Mouse (Mus musculus) hindbrain, postnatal 0 days (tissue): ENCODE data around the gene 1810009A15Rik. TPM values are rescaled to one million over a fixed set of nuclear protein-coding genes. Genes with fewer than 3 reads are reported as not detected.
A peak's percentile ranks its signal among the peaks of the same experiment; 100 is the strongest.
"Not testable (repeated sequence)": the region's sequence is repeated elsewhere in the genome, so short reads cannot be mapped to it uniquely, and the experiment has no call there.

Experiments
- ATAC-seq: fragments of 200-750 bp; cut with Nextera tagmentation; 2 replicates; pipeline ENCODE4 v1.8.0; 2017; ENCODE audit warnings: mild to moderate bottlenecking, moderate TSS enrichment, moderate library complexity
- DNase-seq: peaks from one replicate; pipeline ENCODE4 v3.0.0-alpha.2; 2015; ENCODE audit warnings: low spot score
- H3K27ac ChIP-seq: fragments of 300-500 bp; sonication (generic); 2 replicates; pipeline ENCODE4 v1.5.1; 2014; ENCODE audit warnings: mild to moderate bottlenecking
- H3K27me3 ChIP-seq: fragments of 300-500 bp; sonication (generic); 2 replicates; pipeline ENCODE4 v1.6.1; 2014; ENCODE audit warnings: low read length, mixed read lengths; ENCODE audit not compliant: insufficient read depth
- H3K36me3 ChIP-seq: fragments of 300-500 bp; sonication (generic); 2 replicates; pipeline ENCODE4 v1.6.1; 2014; ENCODE audit warnings: low read length, mixed read lengths; ENCODE audit not compliant: insufficient read depth
- H3K4me1 ChIP-seq: fragments of 300-500 bp; sonication (generic); 2 replicates; pipeline ENCODE4 v1.6.1; 2014; ENCODE audit warnings: antibody characterized with exemption, low read length, mixed read lengths; ENCODE audit not compliant: insufficient read depth
- H3K4me2 ChIP-seq: fragments of 300-500 bp; sonication (generic); 2 replicates; pipeline ENCODE4 v1.6.1; 2014; ENCODE audit warnings: low read depth, mild to moderate bottlenecking, low read length, moderate library complexity, mixed read lengths
- H3K4me3 ChIP-seq: fragments of 300-500 bp; sonication (generic); 2 replicates; pipeline ENCODE4 v1.5.1; 2014; ENCODE audit warnings: low read length
- H3K9ac ChIP-seq: fragments of 300-500 bp; sonication (generic); replicated peaks from 2 replicates; pipeline ENCODE4 v1.6.1; 2014; ENCODE audit warnings: mild to moderate bottlenecking, low read length, moderate library complexity, mixed read lengths
- H3K9me3 ChIP-seq: fragments of 300-500 bp; sonication (generic); 2 replicates; pipeline ENCODE4 v1.6.1; 2016; ENCODE audit warnings: low read length, mixed read lengths
- CTCF ChIP-seq: IDR thresholded peaks from 2 replicates; pipeline ENCODE4 v1.5.1; 2016; ENCODE audit warnings: antibody characterized with exemption, control low read depth, low read depth
- WGBS: fragments of 180-500 bp; shearing (Covaris S2); extraction: QIAGEN DNeasy Blood & Tissue Kit; methylation state at CpG from one replicate; pipeline ENCODE4 v1.1.7; 2014; 5-methylcytosine and 5-hydroxymethylcytosine counted together
- polyA plus RNA-seq: library from polyadenylated mRNA; unstranded; fragments of >200 nt; fragmentation: Nextera tagmentation; extraction: Ambion mirVana; gene quantifications from 2 replicates; pipeline ENCODE4 v1.2.1, GENCODE M21; 2015
- total RNA-seq: library from RNA; depleted of rRNA; stranded (reverse); fragments of >200 nt; gene quantifications from 2 replicates; pipeline ENCODE4 v1.2.3, GENCODE M21; 2014

1810009A15Rik gene
- total and polyA plus RNA-seq, 2 experiments from 2014 or later: 13.6 to 38.6 TPM

GRCm38 (mm10) chr19:8857689-8858088 lies 31.0 kb upstream of the 1810009A15Rik start:
- WGBS: 41% methylated on average over 4 of the region's 4 CpGs
- peak; percentile 65 for DNase-seq
- peak; percentile 64 for TF ChIP-seq CTCF

DNA sequence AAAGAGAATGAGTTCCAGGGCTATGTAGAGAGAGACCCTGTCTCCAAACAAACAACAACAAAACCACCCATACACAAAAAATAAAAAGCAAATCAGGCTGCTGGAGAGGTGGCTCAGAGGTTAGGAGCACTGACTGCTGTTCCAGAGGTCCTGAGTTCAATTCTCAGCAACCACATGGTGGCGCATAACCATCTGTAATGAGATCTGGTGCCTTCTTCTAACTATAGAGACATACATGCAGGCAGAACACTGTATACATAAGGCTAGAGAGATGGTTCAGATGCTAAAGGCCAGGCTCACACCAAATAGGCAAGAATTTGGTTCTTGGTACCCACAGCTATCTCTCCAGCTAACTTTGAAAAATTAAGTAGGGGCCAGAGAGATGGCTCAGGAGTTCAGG lies 29.6 kb upstream of the 1810009A15Rik start:
- WGBS: 17% methylated on average over 1 of the region's 1 CpGs
- no peak overlapping the region for H3K4me3 ChIP-seq
- no peaks in the 10 kb centered on the region for H3K4me1 ChIP-seq
- no peaks in the 10 kb centered on the region for H3K36me3 ChIP-seq
- TF ChIP-seq CTCF: peak; percentile 52
- H3K9me3 ChIP-seq: no peaks in the 10 kb centered on the region
- no peak overlapping the region for H3K27ac ChIP-seq
- peak; percentile 27 for DNase-seq
- ATAC-seq: no peak
- H3K27me3 ChIP-seq: no peaks in the 10 kb centered on the region
- H3K4me2 ChIP-seq: no peak overlapping the region
- no peak overlapping the region for H3K9ac ChIP-seq

More at GRCm38 (mm10) chr19:8857689-8858088, 31.0 kb upstream of the 1810009A15Rik start:
- Histone ChIP-seq H3K9me3 (no peaks in the 10 kb centered on the region), H3K27me3 (no peaks in the 10 kb centered on the region), H3K4me1 (no peaks in the 10 kb centered on the region), H3K4me3 (no peak overlapping the region), H3K9ac (no peak overlapping the region), H3K4me2 (no peak overlapping the region), H3K27ac (no peak overlapping the region), H3K36me3 (no peaks in the 10 kb centered on the region)
- no peak for ATAC-seq

- Histone ChIP-seq H3K4me3 (no peak overlapping the region), H3K36me3 (no peaks in the 10 kb centered on the region), H3K4me1 (no peaks in the 10 kb centered on the region), H3K9me3 (no peaks in the 10 kb centered on the region), H3K9ac (no peak overlapping the region), H3K4me2 (no peak overlapping the region), H3K27me3 (no peaks in the 10 kb centered on the region), H3K27ac (no peak overlapping the region)
- no peak; the same call in 1 of the 2 replicates for TF ChIP-seq CTCF
- ATAC-seq: no peak
- no peak for DNase-seq
- WGBS: 86% methylated on average over 6 of the region's 6 CpGs
These were observed 24.4 kb upstream of the 1810009A15Rik start for GRCm38 (mm10) chr19:8864265-8864664.

DNA sequence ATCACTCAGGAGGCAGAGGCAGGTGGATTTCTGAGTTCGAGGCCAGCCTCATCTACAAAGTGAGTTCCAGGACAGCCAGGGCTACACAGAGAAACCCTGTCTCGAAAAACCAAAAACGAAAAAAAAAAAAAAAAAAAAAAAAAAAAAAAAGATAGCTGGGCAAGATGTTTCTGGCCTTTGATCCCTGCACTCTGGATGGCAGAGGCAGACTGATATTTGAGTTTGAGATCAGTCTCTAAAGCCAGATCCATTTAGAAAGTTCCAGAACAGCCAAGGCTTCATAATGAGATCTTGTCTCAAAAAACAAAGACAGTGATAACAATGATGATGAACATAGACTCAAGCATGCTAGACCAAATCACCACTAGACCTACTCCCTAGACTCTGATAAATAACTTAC lies 18.3 kb upstream of the 1810009A15Rik start:
- not testable (repeated sequence) for H3K27me3 ChIP-seq, H3K9me3 ChIP-seq, H3K4me3 ChIP-seq, ATAC-seq, H3K4me1 ChIP-seq, DNase-seq, H3K27ac ChIP-seq, H3K9ac ChIP-seq
- Histone ChIP-seq H3K4me2 (peak overlapping the region; percentile 91; the same call in 1 of the 2 replicates), H3K36me3 (peaks cover 17% of the 10 kb centered on the region; the same call in 1 of the 2 replicates)
- WGBS: 79% methylated on average over 3 of the region's 3 CpGs

GRCm38 (mm10) chr19:8870838-8871237 lies 17.8 kb upstream of the 1810009A15Rik start:
- 60% methylated on average over 9 of the region's 9 CpGs for WGBS
- H3K36me3 ChIP-seq: peaks cover 21% of the 10 kb centered on the region; the same call in 1 of the 2 replicates
- H3K4me2 ChIP-seq: peak overlapping the region; percentile 91
- H3K27me3 ChIP-seq: no peaks in the 10 kb centered on the region
- H3K4me1 ChIP-seq: peaks cover 5% of the 10 kb centered on the region; the same call in 1 of the 2 replicates
- no peaks in the 10 kb centered on the region for H3K9me3 ChIP-seq
- peak; percentile 28 for ATAC-seq
- H3K4me3 ChIP-seq: peak overlapping the region; percentile 98
- peak overlapping the region; percentile 79 for H3K27ac ChIP-seq
- peak overlapping the region; percentile 95 for H3K9ac ChIP-seq
- DNase-seq: no peak
- TF ChIP-seq CTCF: no peak

DNA sequence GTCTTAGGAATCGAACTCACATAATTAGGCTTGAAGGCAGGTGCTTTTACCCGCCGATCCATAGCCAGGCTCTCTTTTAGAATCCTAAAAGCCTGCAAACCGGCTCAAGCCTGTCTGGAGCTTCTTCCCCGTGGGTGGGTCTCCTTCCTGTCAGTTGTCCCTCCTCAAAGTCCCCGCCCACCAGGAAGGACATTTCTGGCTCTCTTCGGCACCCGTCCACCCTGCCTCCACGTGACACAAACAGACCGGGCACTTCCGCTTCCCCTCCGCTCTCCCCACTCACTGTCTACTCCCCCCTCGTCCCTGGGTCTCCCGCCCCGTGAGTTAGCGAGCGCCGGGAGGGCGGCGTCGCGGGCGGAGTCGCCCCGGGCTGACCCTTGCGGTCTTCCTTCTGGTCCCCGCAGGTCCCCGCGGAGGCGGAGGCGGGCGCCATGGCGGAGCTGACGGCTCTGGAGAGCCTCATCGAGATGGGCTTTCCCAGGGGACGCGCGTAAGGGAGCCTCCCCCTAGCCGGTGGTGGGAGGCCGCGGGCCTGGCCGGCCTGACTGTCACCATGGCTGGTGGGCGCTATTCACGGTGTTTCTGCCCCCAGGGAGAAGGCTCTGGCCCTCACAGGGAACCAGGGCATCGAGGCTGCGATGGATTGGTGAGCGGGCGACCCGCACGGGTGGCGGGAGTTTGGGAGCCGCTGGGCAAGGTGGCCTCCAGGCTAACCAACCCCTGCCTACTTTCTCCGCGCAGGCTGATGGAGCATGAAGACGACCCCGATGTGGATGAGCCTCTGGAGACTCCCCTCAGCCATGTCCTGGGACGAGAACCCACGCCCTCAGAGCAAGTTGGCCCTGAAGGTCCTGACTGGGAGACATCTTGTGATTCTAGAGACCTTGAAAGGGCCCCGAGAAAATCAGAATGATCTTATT lies 17.1 kb upstream of the 1810009A15Rik start, which contains the start of gene Ubxn1:
Gene Ubxn1, plus strand, starts transcription at position 230 of the 920 bp plus-strand sequence.
- 1% methylated on average over 58 of the region's 59 CpGs for WGBS
- no peak for TF ChIP-seq CTCF
- DNase-seq (peak; percentile 97), ATAC-seq (peak; percentile 99)
- no peaks in the 10 kb centered on the region for H3K27me3 ChIP-seq
- peak within 1 kb of the TSS; percentile 91 for H3K4me2 ChIP-seq
- peak within 1 kb of the TSS; percentile 86 for H3K27ac ChIP-seq
- no peaks in the 10 kb centered on the region for H3K9me3 ChIP-seq
- H3K4me1 ChIP-seq: peaks cover 5% of the 10 kb centered on the region; the same call in 1 of the 2 replicates
- peak within 1 kb of the TSS; percentile 98 for H3K4me3 ChIP-seq
- H3K36me3 ChIP-seq: peaks cover 21% of the 10 kb centered on the region; the same call in 1 of the 2 replicates
- H3K9ac ChIP-seq: peak within 1 kb of the TSS; percentile 95
